ENCODE assay signal across 16 mouse cellular contexts in genomic region chr17:30732736-30733135, GRCm38 (mm10).
"Had no signal": no experiment of that assay in that cellular context is flagged by ENCODE, and none has a peak within 500 bp of the region (broad histone marks: within the 10 kb centered on the region; RNA-seq: fewer than 3 reads in every experiment).

No protein-coding gene starts in this region.

- H3K4me3 ChIP-seq: liver, embryonic 13.5 days; liver, embryonic 15.5 days; megakaryocyte, embryonic 14.5 days; midbrain, embryonic 13.5 days; midbrain, embryonic 15.5 days; neural tube, embryonic 12.5 days; stomach, embryonic 15.5 days had no signal

- H3K4me1 ChIP-seq: liver, embryonic 15.5 days; megakaryocyte, embryonic 14.5 days; midbrain, embryonic 13.5 days; midbrain, embryonic 15.5 days; neural tube, embryonic 12.5 days; stomach, embryonic 15.5 days had no signal

- H3K9ac ChIP-seq: liver, embryonic 13.5 days; liver, embryonic 15.5 days; liver, postnatal 0 days; midbrain, embryonic 13.5 days; midbrain, embryonic 15.5 days; neural tube, embryonic 12.5 days; stomach, embryonic 15.5 days had no signal

- H3K27ac ChIP-seq: liver, embryonic 13.5 days; liver, embryonic 15.5 days; macrophage; midbrain, embryonic 13.5 days; midbrain, embryonic 15.5 days; neural tube, embryonic 12.5 days; stomach, embryonic 15.5 days; stomach, postnatal 0 days had no signal

- H3K4me2 ChIP-seq: liver, embryonic 13.5 days; liver, embryonic 15.5 days; midbrain, embryonic 11.5 days; midbrain, embryonic 13.5 days; midbrain, embryonic 15.5 days; neural tube, embryonic 12.5 days; stomach, embryonic 15.5 days had no signal

- H3K27me3 ChIP-seq: liver, embryonic 13.5 days; liver, embryonic 15.5 days; megakaryocyte, embryonic 14.5 days; midbrain, embryonic 13.5 days; midbrain, embryonic 15.5 days; neural tube, embryonic 12.5 days; stomach, embryonic 15.5 days had no signal

- DNase-seq: liver, embryonic 13.5 days; liver, postnatal 0 days; lung, postnatal 36 days; right cerebral cortex, postnatal 14 days; thymus, adult 2 months; thymus, postnatal 25 days; thymus, postnatal 4 days had no signal

- H3K9me3 ChIP-seq: liver, embryonic 13.5 days; liver, embryonic 15.5 days; midbrain, embryonic 15.5 days; neural tube, embryonic 12.5 days; stomach, embryonic 15.5 days had no signal

- ATAC-seq: liver, postnatal 0 days; midbrain, embryonic 13.5 days; midbrain, embryonic 15.5 days had no signal

- H3K36me3 ChIP-seq: liver, embryonic 13.5 days; liver, embryonic 15.5 days; midbrain, embryonic 13.5 days; midbrain, embryonic 15.5 days; neural tube, embryonic 12.5 days; stomach, embryonic 15.5 days had no signal
